Mouse (Mus musculus) heart, embryonic 15.5 days (tissue): ENCODE results near the gene Stoml1. TPM values are rescaled to one million over a fixed set of nuclear protein-coding genes. Genes with fewer than 3 reads are reported as not detected.
A peak's percentile ranks its signal among the peaks of the same experiment; 100 is the strongest.
"Not testable (repeated sequence)": the region's sequence is repeated elsewhere in the genome, so short reads cannot be mapped to it uniquely, and the experiment has no call there.

Experiments
- ATAC-seq: fragments of 200-750 bp; cut with Nextera tagmentation; replicated peaks from 2 replicates; pipeline ENCODE4 v1.8.0; 2017; ENCODE audit warnings: low read depth, moderate TSS enrichment; ENCODE audit not compliant: insufficient number of reproducible peaks, insufficient read depth, low FRiP score
- H3K27ac ChIP-seq: fragments of 300-500 bp; sonication (generic); 2 replicates; pipeline ENCODE4 v1.5.1; 2015; ENCODE audit warnings: mild to moderate bottlenecking, inconsistent platforms
- H3K27me3 ChIP-seq: fragments of 300-500 bp; sonication (generic); 2 replicates; pipeline ENCODE4 v1.6.1; 2015; ENCODE audit warnings: inconsistent platforms
- H3K36me3 ChIP-seq: fragments of 300-500 bp; sonication (generic); 2 replicates; pipeline ENCODE4 v1.6.1; 2015; ENCODE audit warnings: mild to moderate bottlenecking, inconsistent platforms
- H3K4me1 ChIP-seq: fragments of 300-500 bp; sonication (generic); replicated peaks from 2 replicates; pipeline ENCODE4 v1.6.1; 2015; ENCODE audit warnings: inconsistent platforms
- H3K4me2 ChIP-seq: fragments of 300-500 bp; sonication (generic); 2 replicates; pipeline ENCODE4 v1.6.1; 2015; ENCODE audit warnings: inconsistent platforms, mild to moderate bottlenecking, moderate library complexity
- H3K4me3 ChIP-seq: fragments of 300-500 bp; sonication (generic); 2 replicates; pipeline ENCODE4 v1.5.1; 2015; ENCODE audit warnings: mild to moderate bottlenecking, inconsistent platforms
- H3K9ac ChIP-seq: fragments of 300-500 bp; sonication (generic); 2 replicates; pipeline ENCODE4 v1.6.1; 2015; ENCODE audit warnings: mild to moderate bottlenecking, inconsistent platforms
- H3K9me3 ChIP-seq: fragments of 300-500 bp; sonication (generic); replicated peaks from 2 replicates; pipeline ENCODE4 v1.6.1; 2016; ENCODE audit warnings: inconsistent platforms
- WGBS: fragments of 180-500 bp; shearing (Covaris S2); methylation state at CpG from one replicate; pipeline ENCODE4 v1.1.7; 2015; ENCODE audit warnings: mixed read lengths; 5-methylcytosine and 5-hydroxymethylcytosine counted together
- polyA plus RNA-seq: library from polyadenylated mRNA; unstranded; fragments of >200 nt; fragmentation: Nextera tagmentation; extraction: Ambion mirVana; gene quantifications from 2 replicates; pipeline ENCODE4 v1.2.1, GENCODE M21; 2015

Gene Stoml1
- polyA plus RNA-seq, 1 experiment from 2014 or later, result 25.2 TPM

- 94% methylated on average over 5 of the region's 5 CpGs for WGBS
- H3K9ac ChIP-seq, result no peak overlapping the region
Measured at GRCm38 (mm10) chr9:58262507-58262906, 9.5 kb downstream of the Stoml1 start.

GRCm38 (mm10) chr9:58265368-58265767 lies 12.4 kb downstream of the Stoml1 start:
- no peak overlapping the region for H3K4me2 ChIP-seq
- ATAC-seq, result no peak
- no peak overlapping the region for H3K27ac ChIP-seq
- no peak overlapping the region for H3K9ac ChIP-seq
- 55% methylated on average over 3 of the region's 3 CpGs for WGBS
- no peaks in the 10 kb centered on the region for H3K9me3 ChIP-seq
- H3K27me3 ChIP-seq, result no peaks in the 10 kb centered on the region
- H3K4me3 ChIP-seq, result no peak overlapping the region
- H3K4me1 ChIP-seq, result peaks cover 12% of the 10 kb centered on the region
- H3K36me3 ChIP-seq, result peaks cover 14% of the 10 kb centered on the region

More at GRCm38 (mm10) chr9:58262507-58262906, 9.5 kb downstream of the Stoml1 start:
- Histone ChIP-seq H3K4me2 (no peak overlapping the region), H3K27ac (no peak overlapping the region), H3K4me3 (no peak overlapping the region), H3K4me1 (peaks cover 12% of the 10 kb centered on the region), H3K9me3 (no peaks in the 10 kb centered on the region), H3K36me3 (peaks cover 23% of the 10 kb centered on the region), H3K27me3 (no peaks in the 10 kb centered on the region)
- no peak for ATAC-seq

GRCm38 (mm10) chr9:58266571-58267011 lies 13.6 kb downstream of the Stoml1 start:
- 21% methylated on average over 4 of the region's 4 CpGs for WGBS
- H3K4me2 ChIP-seq, result peak overlapping the region; percentile 13; the same call in 1 of the 2 replicates
- peak overlapping the region; percentile 65 for H3K27ac ChIP-seq
- no peaks in the 10 kb centered on the region for H3K27me3 ChIP-seq
- no peak overlapping the region for H3K9ac ChIP-seq
- H3K4me3 ChIP-seq, result no peak overlapping the region
- no peaks in the 10 kb centered on the region for H3K9me3 ChIP-seq
- H3K4me1 ChIP-seq, result peaks cover 12% of the 10 kb centered on the region
- H3K36me3 ChIP-seq, result peaks cover 9% of the 10 kb centered on the region
- ATAC-seq, result peak; percentile 31; the same call in 1 of the 2 replicates

- Histone ChIP-seq H3K4me2 (peak overlapping the region; percentile 13; the same call in 1 of the 2 replicates), H3K9ac (no peak overlapping the region), H3K9me3 (no peaks in the 10 kb centered on the region), H3K4me1 (peaks cover 12% of the 10 kb centered on the region), H3K36me3 (peaks cover 5% of the 10 kb centered on the region), H3K4me3 (no peak overlapping the region), H3K27ac (peak overlapping the region; percentile 65), H3K27me3 (no peaks in the 10 kb centered on the region)
- no peak for ATAC-seq
- WGBS, result 47% methylated on average over 3 of the region's 3 CpGs
Measured at GRCm38 (mm10) chr9:58267046-58267445, 14.1 kb downstream of the Stoml1 start.

GRCm38 (mm10) chr9:58268384-58269313 lies 15.7 kb downstream of the Stoml1 start:
- no peak overlapping the region for H3K4me3 ChIP-seq
- H3K27me3 ChIP-seq, result no peaks in the 10 kb centered on the region
- no peak overlapping the region for H3K4me2 ChIP-seq
- H3K4me1 ChIP-seq, result peaks cover 15% of the 10 kb centered on the region
- 51% methylated on average over 12 of the region's 12 CpGs for WGBS
- no peaks in the 10 kb centered on the region for H3K9me3 ChIP-seq
- H3K9ac ChIP-seq, result no peak overlapping the region
- no peak for ATAC-seq
- no peak overlapping the region for H3K27ac ChIP-seq
- no peaks in the 10 kb centered on the region for H3K36me3 ChIP-seq

GRCm38 (mm10) chr9:58270081-58270480 lies 17.1 kb downstream of the Stoml1 start:
- Histone ChIP-seq H3K27me3 (no peaks in the 10 kb centered on the region), H3K4me3 (no peak overlapping the region), H3K9ac (no peak overlapping the region), H3K36me3 (no peaks in the 10 kb centered on the region), H3K4me2 (no peak overlapping the region), H3K27ac (no peak overlapping the region), H3K9me3 (no peaks in the 10 kb centered on the region), H3K4me1 (peaks cover 26% of the 10 kb centered on the region)
- WGBS, result 53% methylated on average over 3 of the region's 3 CpGs
- no peak for ATAC-seq

GRCm38 (mm10) chr9:58271109-58271508 lies 18.1 kb downstream of the Stoml1 start:
- H3K4me2 ChIP-seq, result no peak overlapping the region
- WGBS, result 49% methylated on average over 3 of the region's 3 CpGs
- ATAC-seq, result no peak
- H3K9me3 ChIP-seq, result no peaks in the 10 kb centered on the region
- no peak overlapping the region for H3K9ac ChIP-seq
- no peak overlapping the region for H3K27ac ChIP-seq
- no peak overlapping the region for H3K4me3 ChIP-seq
- H3K36me3 ChIP-seq, result no peaks in the 10 kb centered on the region
- no peaks in the 10 kb centered on the region for H3K27me3 ChIP-seq
- peaks cover 33% of the 10 kb centered on the region for H3K4me1 ChIP-seq

GRCm38 (mm10) chr9:58271551-58271950 lies 18.6 kb downstream of the Stoml1 start:
- H3K4me2 ChIP-seq, H3K9ac ChIP-seq, H3K36me3 ChIP-seq, H3K4me3 ChIP-seq, H3K9me3 ChIP-seq, H3K27ac ChIP-seq, H3K27me3 ChIP-seq, ATAC-seq: not testable (repeated sequence)
- 85% methylated on average over 9 of the region's 9 CpGs for WGBS
- peaks cover 29% of the 10 kb centered on the region for H3K4me1 ChIP-seq

- Histone ChIP-seq H3K9ac (no peak overlapping the region), H3K9me3 (no peaks in the 10 kb centered on the region)
- WGBS, result 66% methylated on average over 2 of the region's 2 CpGs
Measured at GRCm38 (mm10) chr9:58272068-58272541, 19.1 kb downstream of the Stoml1 start.

GRCm38 (mm10) chr9:58272855-58273254 lies 19.9 kb downstream of the Stoml1 start:
- Histone ChIP-seq H3K27me3 (no peaks in the 10 kb centered on the region), H3K27ac (no peak overlapping the region), H3K9me3 (no peaks in the 10 kb centered on the region), H3K9ac (no peak overlapping the region), H3K4me2 (no peak overlapping the region), H3K36me3 (no peaks in the 10 kb centered on the region), H3K4me1 (peaks cover 23% of the 10 kb centered on the region), H3K4me3 (no peak overlapping the region)
- ATAC-seq, result no peak
- 73% methylated on average over 9 of the region's 9 CpGs for WGBS

More at GRCm38 (mm10) chr9:58272068-58272541, 19.1 kb downstream of the Stoml1 start:
- Histone ChIP-seq H3K27ac (no peak overlapping the region), H3K4me3 (no peak overlapping the region), H3K4me1 (peaks cover 23% of the 10 kb centered on the region), H3K27me3 (no peaks in the 10 kb centered on the region), H3K36me3 (no peaks in the 10 kb centered on the region), H3K4me2 (no peak overlapping the region)
- ATAC-seq, result no peak

GRCm38 (mm10) chr9:58274101-58274604 lies 21.2 kb downstream of the Stoml1 start:
- H3K9me3 ChIP-seq, result no peaks in the 10 kb centered on the region
- H3K36me3 ChIP-seq, result no peaks in the 10 kb centered on the region
- H3K4me1 ChIP-seq, result peaks cover 23% of the 10 kb centered on the region
- H3K4me3 ChIP-seq, result no peak overlapping the region
- WGBS, result 83% methylated on average over 7 of the region's 7 CpGs
- no peaks in the 10 kb centered on the region for H3K27me3 ChIP-seq
- peak overlapping the region; percentile 88 for H3K27ac ChIP-seq
- no peak for ATAC-seq
- no peak overlapping the region for H3K9ac ChIP-seq
- no peak overlapping the region for H3K4me2 ChIP-seq
